Mouse (Mus musculus) heart, embryonic 13.5 days (tissue): ENCODE results near the gene Polr2j. TPM values are rescaled to one million over a fixed set of nuclear protein-coding genes. Genes with fewer than 3 reads are reported as not detected.

Experiments used
- ATAC-seq: fragments of 200-750 bp; cut with Nextera tagmentation; 2 replicates; pipeline ENCODE4 v1.8.0; 2017; ENCODE audit warnings: moderate TSS enrichment; ENCODE audit not compliant: insufficient number of reproducible peaks, low FRiP score, low TSS enrichment; ENCODE audit errors: extremely low read depth
- H3K27ac ChIP-seq: fragments of 300-500 bp; sonication (generic); replicated peaks from 2 replicates; pipeline ENCODE4 v1.5.1; 2015; ENCODE audit warnings: moderate library complexity, mild to moderate bottlenecking, inconsistent platforms
- H3K27me3 ChIP-seq: fragments of 300-500 bp; sonication (generic); replicated peaks from 2 replicates; pipeline ENCODE4 v1.6.1; 2015; ENCODE audit warnings: mild to moderate bottlenecking, inconsistent platforms
- H3K36me3 ChIP-seq: fragments of 300-500 bp; sonication (generic); 2 replicates; pipeline ENCODE4 v1.6.1; 2015; ENCODE audit warnings: mild to moderate bottlenecking, inconsistent platforms
- H3K4me1 ChIP-seq: fragments of 300-500 bp; sonication (generic); 2 replicates; pipeline ENCODE4 v1.6.1; 2015; ENCODE audit warnings: inconsistent platforms
- H3K4me2 ChIP-seq: fragments of 300-500 bp; sonication (generic); 2 replicates; pipeline ENCODE4 v1.6.1; 2015; ENCODE audit warnings: inconsistent platforms, mild to moderate bottlenecking, moderate library complexity
- H3K4me3 ChIP-seq: fragments of 300-500 bp; sonication (generic); 2 replicates; pipeline ENCODE4 v1.5.1; 2015; ENCODE audit warnings: moderate library complexity, mild to moderate bottlenecking, inconsistent platforms
- H3K9ac ChIP-seq: fragments of 300-500 bp; sonication (generic); 2 replicates; pipeline ENCODE4 v1.6.1; 2015; ENCODE audit warnings: inconsistent platforms, mild to moderate bottlenecking, moderate library complexity
- H3K9me3 ChIP-seq: fragments of 300-500 bp; sonication (generic); 2 replicates; pipeline ENCODE4 v1.6.1; 2016; ENCODE audit warnings: inconsistent platforms
- WGBS: fragments of 180-500 bp; shearing (Covaris S2); methylation state at CpG from one replicate; pipeline ENCODE4 v1.1.7; 2015; ENCODE audit warnings: mixed read lengths; 5-methylcytosine and 5-hydroxymethylcytosine counted together
- polyA plus RNA-seq: library from polyadenylated mRNA; unstranded; fragments of >200 nt; fragmentation: Nextera tagmentation; extraction: Ambion mirVana; gene quantifications from 2 replicates; pipeline ENCODE4 v1.2.1, GENCODE M21; 2015

The Polr2j gene
- polyA plus RNA-seq, 1 experiment from 2014 or later, result 139 TPM

GRCm38 (mm10) chr5:136084891-136085651 is 31.4 kb upstream of the Polr2j start:
- Histone ChIP-seq H3K27ac (no peak overlapping the region), H3K36me3 (no peaks in the 10 kb centered on the region), H3K27me3 (peaks cover 61% of the 10 kb centered on the region), H3K4me2 (peak overlapping the region; percentile 93), H3K4me3 (peak overlapping the region; percentile 60), H3K9ac (peak overlapping the region; percentile 79; the same call in 1 of the 2 replicates), H3K4me1 (peaks cover 12% of the 10 kb centered on the region), H3K9me3 (no peaks in the 10 kb centered on the region)
- no peak for ATAC-seq
- WGBS, result 16% methylated on average over 20 of the region's 21 CpGs

GRCm38 (mm10) chr5:136086290-136086689 is 30.1 kb upstream of the Polr2j start:
- Histone ChIP-seq H3K27me3 (peaks cover 60% of the 10 kb centered on the region), H3K4me2 (no peak overlapping the region), H3K4me1 (peaks cover 12% of the 10 kb centered on the region), H3K4me3 (no peak overlapping the region), H3K36me3 (no peaks in the 10 kb centered on the region), H3K9ac (no peak overlapping the region), H3K9me3 (no peaks in the 10 kb centered on the region), H3K27ac (no peak overlapping the region)
- no peak for ATAC-seq
- 81% methylated on average over 8 of the region's 8 CpGs for WGBS

GRCm38 (mm10) chr5:136088821-136089575 is 27.4 kb upstream of the Polr2j start:
- H3K4me2 ChIP-seq, result no peak overlapping the region
- no peak overlapping the region for H3K4me3 ChIP-seq
- ATAC-seq, result no peak
- H3K4me1 ChIP-seq, result peaks cover 12% of the 10 kb centered on the region
- H3K36me3 ChIP-seq, result no peaks in the 10 kb centered on the region
- 18% methylated on average over 14 of the region's 14 CpGs for WGBS
- H3K9me3 ChIP-seq, result no peaks in the 10 kb centered on the region
- peaks cover 64% of the 10 kb centered on the region for H3K27me3 ChIP-seq
- H3K27ac ChIP-seq, result no peak overlapping the region
- H3K9ac ChIP-seq, result no peak overlapping the region

GRCm38 (mm10) chr5:136091927-136092326 is 24.5 kb upstream of the Polr2j start:
- H3K4me3 ChIP-seq, result no peak overlapping the region
- WGBS, result 72% methylated on average over 5 of the region's 5 CpGs
- no peaks in the 10 kb centered on the region for H3K36me3 ChIP-seq
- H3K27ac ChIP-seq, result no peak overlapping the region
- peaks cover 40% of the 10 kb centered on the region for H3K27me3 ChIP-seq
- no peak overlapping the region for H3K9ac ChIP-seq
- no peaks in the 10 kb centered on the region for H3K4me1 ChIP-seq
- no peak overlapping the region for H3K4me2 ChIP-seq
- no peak for ATAC-seq
- H3K9me3 ChIP-seq, result no peaks in the 10 kb centered on the region

- no peak overlapping the region for H3K4me2 ChIP-seq
- H3K27ac ChIP-seq, result no peak overlapping the region
- no peaks in the 10 kb centered on the region for H3K36me3 ChIP-seq
- no peak overlapping the region for H3K4me3 ChIP-seq
- H3K9me3 ChIP-seq, result no peaks in the 10 kb centered on the region
- H3K9ac ChIP-seq, result no peak overlapping the region
- 46% methylated on average over 8 of the region's 8 CpGs for WGBS
- H3K4me1 ChIP-seq, result no peaks in the 10 kb centered on the region
- ATAC-seq, result no peak
- H3K27me3 ChIP-seq, result peaks cover 20% of the 10 kb centered on the region
Observed at GRCm38 (mm10) chr5:136094249-136095010, 22.0 kb upstream of the Polr2j start.

DNA sequence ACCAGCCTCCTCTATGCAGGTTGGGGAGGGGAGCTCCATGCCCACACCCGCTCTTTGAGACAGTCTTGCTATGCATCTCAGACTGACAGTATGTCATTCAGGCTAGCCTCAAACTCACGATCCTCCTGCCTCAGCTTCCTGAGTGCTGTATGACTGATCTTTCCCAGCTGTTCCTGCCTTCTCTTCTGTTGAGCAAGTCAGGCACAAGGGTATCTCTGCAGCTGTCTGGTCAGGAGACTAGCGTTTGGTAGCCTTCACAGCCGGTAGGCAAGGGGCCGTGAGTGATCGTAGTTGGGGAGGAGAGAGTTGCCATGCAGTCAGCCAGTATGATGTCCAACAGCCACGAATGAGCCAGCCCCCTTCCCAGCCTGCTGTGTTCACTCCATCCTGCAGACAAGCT is 21.3 kb upstream of the Polr2j start:
- Histone ChIP-seq H3K9me3 (no peaks in the 10 kb centered on the region), H3K27ac (no peak overlapping the region), H3K4me2 (no peak overlapping the region), H3K27me3 (peaks cover 15% of the 10 kb centered on the region), H3K4me3 (no peak overlapping the region), H3K36me3 (no peaks in the 10 kb centered on the region), H3K9ac (no peak overlapping the region), H3K4me1 (no peaks in the 10 kb centered on the region)
- WGBS, result 62% methylated on average over 7 of the region's 7 CpGs
- ATAC-seq, result no peak

DNA sequence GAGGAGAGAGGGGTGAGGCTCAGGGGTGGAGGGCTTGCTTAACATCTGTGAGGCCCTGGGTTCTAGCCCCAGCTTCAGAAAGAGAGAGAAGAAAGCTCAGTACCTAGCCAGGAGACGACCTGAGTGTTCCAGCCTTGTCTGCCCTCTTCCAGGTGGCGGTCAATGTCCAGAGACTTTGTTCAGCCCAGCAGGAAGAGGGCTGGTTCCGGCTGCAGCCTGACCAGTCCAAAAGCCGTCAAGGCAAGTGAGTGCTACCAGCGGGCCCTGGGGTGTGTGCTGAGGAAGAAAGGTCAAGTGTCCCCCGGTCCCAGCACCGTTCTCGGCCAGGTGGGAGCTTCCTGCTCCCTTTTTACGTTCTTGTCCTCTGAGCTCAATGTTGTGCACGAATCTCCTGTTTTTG is 17.9 kb upstream of the Polr2j start:
- no peak for ATAC-seq
- Histone ChIP-seq H3K4me1 (peaks cover 4% of the 10 kb centered on the region), H3K9ac (no peak overlapping the region), H3K4me3 (no peak overlapping the region), H3K36me3 (no peaks in the 10 kb centered on the region), H3K27me3 (peaks cover 31% of the 10 kb centered on the region), H3K9me3 (no peaks in the 10 kb centered on the region), H3K4me2 (no peak overlapping the region), H3K27ac (no peak overlapping the region)
- 76% methylated on average over 10 of the region's 10 CpGs for WGBS

DNA sequence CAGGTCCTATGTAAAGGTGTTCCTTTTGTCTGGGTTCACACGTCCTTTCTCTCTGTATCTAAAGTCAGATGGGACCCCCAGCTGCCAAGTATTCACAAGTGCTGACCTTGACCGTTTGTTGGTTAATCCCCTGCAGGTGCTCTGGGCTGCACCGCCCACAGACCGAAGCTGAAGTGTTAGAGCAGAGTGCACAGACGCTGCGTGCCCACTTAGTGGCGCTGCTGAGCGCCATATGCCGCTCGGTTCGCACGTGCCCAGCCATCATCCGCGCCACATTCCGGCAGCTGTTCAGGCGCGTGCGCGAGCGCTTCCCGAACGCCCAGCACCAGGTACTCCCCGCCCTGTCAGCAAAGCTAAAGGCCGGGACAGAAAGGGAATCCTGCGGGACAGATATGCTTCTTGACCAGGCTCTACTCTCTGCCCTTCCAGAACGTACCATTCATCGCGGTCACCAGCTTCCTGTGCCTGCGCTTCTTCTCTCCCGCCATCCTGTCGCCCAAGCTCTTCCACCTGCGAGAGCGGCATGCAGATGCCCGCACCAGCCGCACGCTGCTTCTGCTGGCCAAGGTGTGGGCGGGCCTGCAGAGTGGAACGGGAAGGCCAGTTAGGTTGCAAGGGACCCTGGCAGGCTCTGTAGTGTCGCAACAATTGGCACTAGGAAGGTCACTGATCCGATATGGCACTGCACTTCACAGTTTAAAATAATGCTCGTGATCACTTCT is 14.2 kb upstream of the Polr2j start:
- H3K4me1 ChIP-seq, result peaks cover 4% of the 10 kb centered on the region
- WGBS, result 6% methylated on average over 41 of the region's 41 CpGs

GRCm38 (mm10) chr5:136104511-136104910 is 11.9 kb upstream of the Polr2j start:
- H3K4me3 ChIP-seq, result no peak overlapping the region
- H3K9me3 ChIP-seq, result no peaks in the 10 kb centered on the region
- no peak overlapping the region for H3K4me2 ChIP-seq
- H3K4me1 ChIP-seq, result peaks cover 4% of the 10 kb centered on the region
- 78% methylated on average over 5 of the region's 5 CpGs for WGBS
- peaks cover 50% of the 10 kb centered on the region for H3K27me3 ChIP-seq
- no peak overlapping the region for H3K27ac ChIP-seq
- H3K9ac ChIP-seq, result no peak overlapping the region
- no peaks in the 10 kb centered on the region for H3K36me3 ChIP-seq
- no peak for ATAC-seq

More for the DNA sequence above, 14.2 kb upstream of the Polr2j start:
- no peak for ATAC-seq
- Histone ChIP-seq H3K4me3 (peak overlapping the region; percentile 40), H3K4me2 (peak overlapping the region; percentile 65), H3K9me3 (no peaks in the 10 kb centered on the region), H3K9ac (peak overlapping the region; percentile 54), H3K27ac (no peak overlapping the region), H3K27me3 (peaks cover 50% of the 10 kb centered on the region), H3K36me3 (no peaks in the 10 kb centered on the region)

DNA sequence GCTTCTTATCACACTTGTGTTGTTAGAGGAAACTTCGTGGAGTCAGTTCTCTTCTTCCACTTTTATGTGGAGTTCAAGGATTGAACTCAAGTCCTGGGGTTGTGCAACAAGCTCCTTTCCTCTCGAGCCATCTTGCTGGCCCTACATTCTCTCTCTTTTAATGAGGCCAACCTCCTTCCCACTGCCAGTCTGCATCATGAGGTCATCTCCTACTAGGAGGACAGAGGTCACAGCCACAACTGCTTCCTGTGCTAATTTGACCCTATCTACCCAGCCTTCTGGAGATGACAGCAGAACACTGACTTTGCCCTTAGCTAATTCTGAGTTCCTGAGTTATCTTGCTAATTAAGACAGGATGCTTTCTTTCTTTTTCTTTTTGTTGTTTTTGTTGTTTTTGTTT is 7.9 kb upstream of the Polr2j start:
- H3K9ac ChIP-seq, result no peak overlapping the region
- no peak overlapping the region for H3K4me3 ChIP-seq
- ATAC-seq, result no peak
- peaks cover 29% of the 10 kb centered on the region for H3K27me3 ChIP-seq
- H3K4me2 ChIP-seq, result no peak overlapping the region
- no peaks in the 10 kb centered on the region for H3K36me3 ChIP-seq
- no peaks in the 10 kb centered on the region for H3K4me1 ChIP-seq
- H3K27ac ChIP-seq, result no peak overlapping the region
- 28% methylated on average over 2 of the region's 2 CpGs for WGBS
- no peaks in the 10 kb centered on the region for H3K9me3 ChIP-seq

- no peaks in the 10 kb centered on the region for H3K4me1 ChIP-seq
- peaks cover 23% of the 10 kb centered on the region for H3K27me3 ChIP-seq
- H3K4me2 ChIP-seq, result no peak overlapping the region
- no peak overlapping the region for H3K4me3 ChIP-seq
- no peak overlapping the region for H3K27ac ChIP-seq
- WGBS, result 56% methylated on average over 3 of the region's 3 CpGs
- H3K9me3 ChIP-seq, result no peaks in the 10 kb centered on the region
- no peaks in the 10 kb centered on the region for H3K36me3 ChIP-seq
- ATAC-seq, result no peak
- H3K9ac ChIP-seq, result no peak overlapping the region
Observed at GRCm38 (mm10) chr5:136109042-136109441, 7.4 kb upstream of the Polr2j start.
